Mouse (Mus musculus) kidney, postnatal 10 days (tissue): Measurements from ENCODE around the gene Ifnlr1.
"Not testable (repeated sequence)": the region's sequence is repeated elsewhere in the genome, so short reads cannot be mapped to it uniquely, and the experiment has no call there.

Source experiments
- DNase-seq: peaks from one replicate; pipeline ENCODE4 v3.0.0; 2021; ENCODE audit warnings: mixed read lengths

The Ifnlr1 gene

DNA sequence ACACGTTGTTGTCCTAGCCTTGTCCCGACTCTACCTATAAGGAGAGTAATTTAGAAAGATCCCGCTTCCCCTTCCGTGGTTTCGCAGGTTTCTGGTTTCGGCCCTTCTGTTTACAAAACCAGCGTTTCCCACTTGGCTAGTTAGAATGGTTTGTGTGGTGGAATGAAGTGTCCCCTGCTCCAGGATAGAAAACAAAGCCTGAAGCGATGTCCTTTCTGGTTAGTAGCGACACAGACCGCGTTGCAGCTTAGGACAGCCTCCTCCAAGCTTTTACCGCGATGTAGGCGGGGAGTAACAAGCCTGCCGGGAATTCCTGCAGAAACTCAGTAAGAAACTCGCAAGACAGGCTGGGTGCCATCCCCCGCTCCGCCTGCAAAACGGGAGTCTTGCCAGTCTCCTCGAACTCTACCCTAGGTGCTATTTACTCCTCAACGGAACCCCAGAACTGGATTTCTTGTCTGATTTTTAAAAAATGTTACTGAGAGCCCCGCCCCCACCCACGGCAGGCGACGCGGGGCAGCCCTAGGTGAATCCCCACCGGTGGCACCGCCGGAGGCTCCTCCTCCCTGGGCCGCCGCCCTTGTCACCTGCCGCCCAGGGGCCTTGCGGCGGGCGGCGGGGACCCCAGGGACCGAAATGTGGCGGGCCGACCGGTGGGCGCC, at the start of gene Ifnlr1:
Gene Ifnlr1, plus strand, starts transcription at position 382 of the 662 bp plus-strand sequence.
- peak; percentile 70 for DNase-seq

DNA sequence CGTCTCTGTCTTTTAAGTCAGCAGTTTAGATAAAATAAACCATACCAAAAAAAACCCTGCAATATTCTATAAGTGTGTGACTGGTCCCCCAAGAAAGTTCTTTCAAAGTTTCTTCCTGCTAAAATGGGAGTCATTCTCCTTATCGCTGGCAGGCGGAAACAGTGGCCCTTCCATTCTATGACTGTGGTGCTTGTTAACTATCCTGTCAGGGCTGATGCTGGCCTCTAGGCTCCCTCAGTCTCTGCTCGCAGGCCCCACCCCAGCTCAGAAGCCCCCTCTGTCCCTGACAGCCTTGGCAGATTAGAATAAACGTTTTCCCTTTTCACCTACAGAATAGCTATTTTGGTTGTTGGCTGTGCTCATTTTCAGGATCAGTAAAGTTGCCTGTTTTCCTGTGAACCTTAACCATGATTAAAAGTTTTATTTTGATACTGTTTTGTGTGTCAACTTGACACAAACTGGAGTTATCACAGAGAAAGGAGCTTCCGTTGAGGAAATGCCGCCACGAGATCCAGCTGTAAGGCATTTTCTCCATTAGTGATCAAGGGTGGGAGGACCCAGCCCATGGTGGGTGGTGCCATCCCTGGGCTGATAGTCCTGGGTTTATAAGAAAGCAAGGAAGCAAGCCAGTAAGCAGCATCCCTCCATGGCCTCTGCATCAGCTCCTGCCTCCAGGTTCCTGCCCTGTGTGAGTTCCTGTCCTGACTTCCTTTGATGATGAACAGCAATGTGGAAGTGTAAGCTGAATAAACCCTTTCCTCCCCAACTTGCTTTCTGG, 44.6 kb upstream of the Ifnlr1 start:
- not testable (repeated sequence) for DNase-seq

DNA sequence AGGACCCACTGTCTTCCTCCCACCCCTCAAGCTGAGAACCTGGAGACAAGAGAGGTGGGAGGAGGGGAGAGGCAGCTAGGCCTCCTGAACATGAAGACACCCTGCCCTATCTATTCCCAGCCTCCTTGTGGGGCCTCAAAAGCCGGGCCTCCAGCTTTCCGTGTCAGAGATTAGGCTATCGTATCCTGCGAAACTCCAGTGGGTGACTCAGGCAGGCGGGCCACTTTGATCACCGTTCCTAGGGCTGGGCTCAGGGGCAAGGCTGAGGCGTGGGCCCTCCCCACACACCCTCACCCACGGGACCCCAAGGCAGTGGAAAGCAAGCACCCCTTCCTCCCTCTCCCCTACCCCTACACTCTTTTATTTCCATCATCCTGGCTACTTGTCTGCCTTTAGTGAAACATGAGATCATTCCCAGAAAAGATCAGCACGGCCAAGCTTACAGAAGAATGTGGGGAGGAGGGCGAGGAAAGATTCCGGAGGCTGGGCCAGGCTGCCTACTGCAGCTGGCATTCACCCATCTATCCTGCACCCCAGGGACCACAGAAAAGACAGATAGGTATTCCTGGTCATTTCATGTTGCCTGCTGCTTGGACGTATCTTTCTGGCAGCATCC, 41.0 kb upstream of the Ifnlr1 start:
- DNase-seq, result no peak

DNA sequence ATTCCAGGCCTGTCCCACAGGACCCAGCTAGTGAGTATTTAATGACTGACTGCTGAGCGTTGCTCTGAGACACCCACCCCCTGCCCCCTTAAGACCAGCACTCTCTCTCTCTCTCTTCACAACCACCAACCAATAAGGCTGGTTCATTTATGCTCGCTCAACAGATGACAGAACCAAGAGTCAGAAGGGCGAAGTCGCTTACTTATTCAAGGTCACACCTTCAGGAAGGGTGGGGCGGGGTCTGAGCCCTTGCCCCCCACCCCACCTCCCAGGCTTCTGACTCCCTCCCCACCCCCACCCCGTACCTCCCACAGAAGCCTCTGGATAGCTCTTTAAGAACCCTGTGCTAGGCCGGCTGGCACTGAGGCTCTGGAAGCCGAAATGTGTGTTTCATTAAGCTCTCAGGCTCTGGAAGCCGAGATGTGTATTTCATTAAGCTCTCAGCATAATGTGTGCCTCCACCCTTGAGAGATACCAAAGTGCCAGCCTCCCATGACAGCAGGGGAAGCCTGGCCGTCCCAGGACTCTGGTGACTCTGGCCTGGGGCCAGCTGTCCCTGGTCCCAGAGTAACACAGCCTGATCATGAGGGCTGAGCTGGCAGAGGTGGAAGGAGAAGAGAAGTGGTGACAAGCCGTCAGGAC, 33.0 kb upstream of the Ifnlr1 start:
- peak; percentile 58 for DNase-seq

DNA sequence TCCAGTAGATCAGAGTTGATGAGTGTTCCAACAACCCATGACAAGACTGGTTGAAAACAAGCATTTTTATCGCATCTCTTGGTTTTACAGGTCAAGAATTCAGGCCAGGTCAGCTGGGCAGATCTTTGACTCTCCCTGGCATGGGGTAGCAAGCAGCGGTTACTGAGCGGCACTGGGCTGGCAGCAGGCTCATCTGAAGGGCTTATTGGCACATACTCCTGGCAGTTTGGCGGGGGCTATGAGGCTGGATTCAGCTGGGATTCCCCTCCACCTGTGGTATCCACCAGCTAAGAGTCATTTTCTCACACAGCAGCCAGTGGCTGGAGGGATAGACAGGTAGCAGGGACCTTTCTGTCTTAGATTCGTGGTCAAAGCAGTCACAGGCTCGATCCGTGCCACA, 32.1 kb upstream of the Ifnlr1 start:
- DNase-seq, result no peak

DNA sequence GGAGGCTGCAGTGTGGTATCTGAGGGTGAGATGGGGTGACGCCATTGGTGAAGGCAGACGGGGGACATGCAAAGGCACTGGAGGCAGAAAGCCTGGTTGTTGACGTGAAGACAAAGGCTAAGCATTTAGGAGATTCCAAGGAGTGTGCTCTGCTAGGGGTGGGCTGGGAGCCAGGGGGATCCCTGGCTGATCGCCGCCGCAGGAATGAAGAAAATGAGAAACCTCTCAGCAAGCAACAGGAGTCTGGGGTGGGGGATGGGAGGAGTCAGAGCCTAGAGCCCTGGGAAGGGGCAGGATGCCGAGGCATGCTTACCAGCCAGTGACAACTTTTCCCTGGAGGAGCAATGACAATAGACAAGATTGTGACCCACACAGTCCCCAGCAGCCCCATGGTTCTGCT, 30.6 kb upstream of the Ifnlr1 start:
- DNase-seq, result peak; percentile 63

DNA sequence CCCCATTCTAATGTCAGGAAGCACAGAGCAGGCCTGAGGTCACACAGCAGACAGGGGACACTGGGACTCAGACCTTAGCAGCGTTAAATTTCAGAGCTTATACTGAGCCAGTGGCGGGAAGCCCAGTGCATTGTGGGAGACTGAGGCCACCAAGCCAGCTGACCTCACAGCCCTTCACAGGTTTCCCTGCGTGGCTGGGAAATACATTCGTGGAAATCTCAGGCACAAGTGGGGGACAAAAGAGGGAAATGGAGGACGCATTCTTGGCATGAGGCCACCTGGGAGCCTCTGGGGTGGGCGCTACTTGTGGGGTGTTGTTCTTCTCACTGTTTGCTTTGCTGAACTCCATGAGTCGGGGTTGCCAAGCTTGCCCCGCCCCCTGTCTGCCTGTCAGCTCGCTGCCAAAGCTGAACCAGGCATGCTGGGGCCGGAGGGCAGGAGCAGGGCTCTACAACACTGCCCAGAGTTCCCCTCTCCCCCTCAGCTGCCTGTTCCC, 29.9 kb upstream of the Ifnlr1 start:
- DNase-seq, result peak; percentile 56

DNA sequence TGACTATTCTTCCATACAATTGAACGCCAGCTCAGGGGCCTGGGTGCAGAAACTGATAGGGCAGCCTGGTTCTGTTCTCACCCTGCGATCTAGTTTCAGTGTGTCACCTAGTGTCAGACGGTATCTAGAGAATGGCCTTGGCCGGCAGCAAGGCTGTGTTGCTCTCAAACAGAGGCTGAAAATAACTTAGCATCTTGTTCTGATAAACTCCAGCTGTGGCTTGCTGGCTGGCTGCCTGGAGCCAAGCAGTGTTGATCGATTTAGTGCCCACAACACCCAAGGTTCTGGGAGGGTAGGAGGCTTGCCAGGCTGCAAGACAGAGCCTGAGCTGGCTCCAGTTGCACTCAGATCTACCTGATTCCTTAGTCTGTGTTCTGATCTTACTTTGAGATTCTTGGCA, 27.6 kb upstream of the Ifnlr1 start:
- peak; percentile 46 for DNase-seq

DNA sequence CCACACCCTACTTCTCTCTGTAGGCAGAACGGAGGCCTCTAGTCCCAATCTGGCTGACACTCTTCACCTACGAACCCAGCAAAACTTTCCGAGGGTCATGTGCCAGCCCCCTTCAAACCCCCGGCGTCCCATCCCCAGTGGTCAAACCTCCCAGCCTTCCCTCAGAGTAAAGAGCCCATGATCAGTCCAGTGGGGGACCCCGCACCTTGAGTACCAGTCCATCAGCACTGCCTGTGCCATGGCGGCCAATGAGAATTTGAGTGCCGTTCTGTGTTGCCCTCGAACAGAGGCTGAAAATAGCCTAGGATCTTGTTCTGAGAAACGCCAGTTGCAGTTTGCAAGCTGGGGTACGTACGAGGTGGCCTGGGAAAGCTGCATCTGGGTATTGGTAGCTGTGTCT, 27.2 kb upstream of the Ifnlr1 start:
- DNase-seq, result no peak

DNA sequence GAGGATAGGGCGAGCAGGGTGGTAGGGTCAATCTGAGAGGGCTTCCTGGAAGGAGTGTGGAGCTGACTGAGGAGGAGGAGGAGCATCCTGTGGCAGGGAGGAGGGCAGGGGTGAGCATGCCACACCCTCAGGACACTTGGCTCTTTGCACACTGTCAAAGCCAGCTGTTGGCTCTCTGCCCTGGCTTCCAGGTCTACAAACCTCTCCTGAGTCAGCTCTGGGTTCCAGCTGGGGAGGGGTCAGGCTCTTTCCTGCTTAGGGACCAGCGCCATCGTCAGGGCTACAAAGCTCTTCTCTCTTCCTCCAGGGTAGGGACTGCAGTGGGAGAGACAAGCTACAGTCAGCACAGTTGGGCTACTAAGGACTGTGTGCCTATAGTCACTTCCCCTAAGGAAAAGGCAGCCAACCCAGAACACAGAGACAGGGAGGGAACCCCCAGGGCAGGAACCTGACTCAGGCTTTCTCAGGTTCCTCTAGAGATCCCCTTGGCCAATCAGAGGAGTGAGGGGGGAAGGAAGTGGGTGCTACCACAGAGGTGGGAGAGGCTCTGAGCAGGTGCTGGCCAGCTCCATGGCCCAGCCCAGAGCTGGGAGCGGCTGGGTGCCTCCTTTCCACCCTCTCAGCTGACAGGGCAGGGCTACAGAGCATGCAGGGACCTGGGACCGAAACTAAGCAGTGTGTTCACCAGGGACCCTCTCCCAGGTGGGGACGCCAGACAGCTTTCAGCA, 24.8 kb upstream of the Ifnlr1 start:
- DNase-seq, result peak; percentile 56

DNA sequence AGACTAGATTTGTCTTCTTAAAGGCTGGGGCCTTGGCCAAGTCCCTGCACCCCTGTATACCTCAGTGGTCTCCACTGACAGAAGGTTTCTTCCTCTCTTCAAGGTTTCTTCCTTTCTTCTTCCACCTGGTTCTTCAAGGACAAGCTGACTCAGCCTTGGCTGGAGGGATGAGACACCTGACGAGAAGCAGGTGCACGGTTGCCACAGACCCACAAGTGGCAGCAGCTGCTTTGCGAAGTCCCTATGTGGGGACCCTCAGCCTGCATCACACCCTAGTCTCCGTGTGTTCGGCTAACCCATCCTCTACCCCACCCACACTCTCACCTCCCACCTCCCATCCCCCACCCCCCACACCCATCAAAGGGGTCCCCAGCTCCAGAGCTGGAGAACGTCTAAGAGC, 24.1 kb upstream of the Ifnlr1 start:
- no peak for DNase-seq

DNA sequence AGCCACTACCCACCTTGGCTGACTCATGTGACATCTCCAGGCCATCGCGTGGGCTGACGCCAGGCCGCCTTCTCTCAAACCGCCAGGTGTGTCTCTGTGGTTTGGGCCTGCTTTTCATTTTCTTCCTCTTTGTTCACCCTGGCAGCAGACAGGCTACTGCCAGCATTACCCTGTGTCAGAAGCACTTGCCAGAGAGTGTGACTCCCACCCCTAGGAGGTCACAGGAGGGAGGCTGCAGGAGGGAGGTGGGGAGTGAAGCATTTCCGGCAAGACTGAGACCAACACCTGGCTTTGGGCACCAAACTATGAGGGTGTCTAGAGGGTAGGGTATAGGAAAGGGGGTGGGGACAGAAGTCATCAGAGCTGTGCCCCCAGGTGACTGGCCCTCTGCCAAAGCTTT, 21.4 kb upstream of the Ifnlr1 start:
- DNase-seq, result no peak

DNA sequence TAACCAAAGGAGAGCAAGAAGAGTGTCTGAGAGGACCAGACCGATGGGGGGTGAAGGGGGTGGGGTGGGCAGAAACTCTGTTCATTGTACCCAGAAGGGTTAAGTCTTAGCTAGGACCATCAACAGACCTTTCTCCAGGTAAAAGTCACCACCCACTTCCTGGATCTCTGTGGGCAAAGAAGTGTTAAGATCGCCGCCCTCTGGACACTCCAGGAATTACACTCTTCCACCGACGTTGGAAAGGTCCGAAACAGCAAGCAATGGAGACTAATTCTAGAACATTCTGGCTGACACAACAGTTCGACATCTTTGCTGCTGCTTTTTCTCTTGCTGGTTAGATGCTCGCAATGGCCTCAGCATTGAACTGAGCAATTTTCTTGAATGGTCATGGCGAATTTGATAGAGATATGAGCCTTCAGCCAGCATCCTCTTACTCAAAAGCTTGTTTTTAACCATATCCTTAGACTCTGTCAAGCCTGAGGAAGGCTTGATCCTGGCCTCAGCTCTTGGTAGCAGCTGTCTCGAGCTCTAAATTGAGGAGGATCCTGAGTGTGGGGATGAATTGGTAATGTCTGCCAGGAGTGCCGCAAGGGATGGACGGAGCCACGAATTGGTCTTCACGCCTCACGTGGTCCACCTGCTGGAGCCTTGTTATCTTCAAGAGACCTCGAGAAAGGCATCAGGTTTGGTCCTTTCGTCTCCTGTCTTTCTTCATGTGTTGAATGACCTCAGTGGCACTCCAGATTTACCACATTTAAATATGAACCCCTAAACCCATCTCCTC, 19.7 kb upstream of the Ifnlr1 start:
- peak; percentile 66 for DNase-seq

DNA sequence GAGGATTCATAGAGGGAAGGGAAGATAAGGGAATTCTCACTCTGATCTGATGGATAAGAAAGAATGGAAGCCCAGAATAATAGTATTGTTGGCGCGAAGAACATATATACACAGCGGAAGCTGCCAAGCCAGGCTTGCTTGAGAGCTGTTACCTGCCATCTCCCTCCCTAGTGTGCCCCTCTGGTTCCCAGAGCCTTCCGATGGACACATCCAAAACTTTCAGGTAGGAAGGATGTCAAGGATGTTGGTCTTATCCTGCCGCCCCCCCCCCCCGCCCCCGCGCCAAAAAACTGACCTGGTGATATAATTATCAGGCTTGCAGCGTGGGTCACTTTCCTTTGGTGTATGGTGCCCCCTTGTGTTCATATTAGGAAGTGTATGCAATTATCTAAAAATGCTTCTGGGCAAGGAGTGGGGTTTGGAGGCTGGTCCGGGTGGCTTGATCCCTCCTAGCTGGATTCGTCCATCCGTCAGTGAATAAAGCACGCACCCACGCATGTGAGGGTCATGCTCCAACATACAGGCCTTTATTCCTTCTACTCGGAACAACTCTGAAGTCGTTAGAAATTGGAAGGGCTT, 18.7 kb upstream of the Ifnlr1 start:
- DNase-seq, result peak; percentile 28

DNA sequence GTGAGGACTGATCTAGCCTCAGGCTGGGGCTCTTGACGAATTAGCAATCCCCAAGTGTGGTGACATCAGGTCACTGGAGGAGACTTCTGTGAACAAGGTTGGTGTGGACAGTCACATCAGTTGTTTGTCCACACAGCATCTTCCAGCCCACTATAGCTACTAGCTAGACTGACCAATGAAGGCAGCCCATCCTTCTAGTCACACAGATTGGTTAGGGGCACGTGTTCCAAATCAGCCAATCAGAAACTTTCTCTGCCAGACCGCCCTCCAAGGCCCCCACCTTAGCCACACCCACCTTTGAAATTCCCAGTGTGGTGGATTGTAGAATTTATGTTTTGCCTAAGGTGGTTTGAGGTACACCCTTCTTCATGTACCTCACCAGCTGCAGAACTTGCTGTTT, 12.6 kb upstream of the Ifnlr1 start:
- no peak for DNase-seq

DNA sequence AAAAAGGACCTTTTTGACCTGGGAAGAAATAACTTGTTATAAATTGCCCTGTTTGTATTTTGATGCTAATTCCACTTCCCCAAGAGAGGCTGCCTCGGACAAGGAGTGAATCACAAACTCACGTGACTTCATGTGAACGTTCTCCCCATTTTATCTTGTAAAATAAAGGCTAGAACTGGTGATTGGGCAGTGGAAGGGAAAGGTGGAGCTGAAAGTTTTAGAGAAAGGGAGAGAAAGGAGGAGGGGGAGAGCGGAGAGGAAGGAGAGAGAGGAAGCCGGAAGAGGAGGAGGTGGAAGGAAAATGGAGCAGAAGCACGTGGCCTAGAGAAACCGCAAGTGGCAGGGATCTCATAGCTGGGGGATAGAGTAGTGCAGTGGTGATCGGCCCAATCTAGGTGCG, 11.1 kb upstream of the Ifnlr1 start:
- DNase-seq, result no peak

DNA sequence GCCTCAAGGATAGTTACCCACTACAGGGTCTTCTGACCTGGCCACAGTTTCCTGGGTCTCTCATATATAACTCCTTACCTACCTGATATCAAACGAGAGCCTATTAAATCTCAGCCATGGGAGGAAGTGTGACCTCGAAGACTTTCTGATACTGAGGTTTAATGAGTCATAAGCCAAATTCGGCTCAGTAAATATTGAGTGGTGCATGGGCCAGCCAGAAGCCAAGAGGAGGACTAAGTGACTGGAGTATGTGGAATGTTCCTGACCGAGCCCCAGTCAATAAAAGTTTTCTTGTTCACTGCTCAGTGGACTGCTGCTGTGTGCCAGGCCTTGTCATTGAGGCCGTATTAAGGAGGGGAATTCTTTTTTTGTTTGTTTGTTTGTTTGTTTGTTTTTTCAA, 9.6 kb upstream of the Ifnlr1 start:
- no peak for DNase-seq

DNA sequence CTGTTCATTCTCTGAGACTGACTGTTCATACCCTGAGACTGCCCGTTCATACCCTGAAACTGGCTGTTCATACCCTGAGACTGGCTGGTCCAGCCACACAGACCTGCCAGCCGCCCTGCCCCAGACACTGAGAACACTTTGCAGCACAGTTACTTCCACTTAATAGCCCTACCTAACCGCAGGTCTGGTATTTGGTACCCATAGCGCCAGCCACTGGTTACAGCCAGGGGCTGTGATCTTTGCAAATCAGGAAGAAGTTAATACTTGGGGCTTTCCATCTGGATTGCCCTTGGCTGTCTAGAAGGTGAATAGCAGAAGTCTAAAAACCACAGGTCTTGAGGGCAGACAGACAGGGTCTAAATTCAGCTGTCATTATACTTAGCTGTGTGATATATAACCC, 6.8 kb upstream of the Ifnlr1 start:
- DNase-seq, result no peak

DNA sequence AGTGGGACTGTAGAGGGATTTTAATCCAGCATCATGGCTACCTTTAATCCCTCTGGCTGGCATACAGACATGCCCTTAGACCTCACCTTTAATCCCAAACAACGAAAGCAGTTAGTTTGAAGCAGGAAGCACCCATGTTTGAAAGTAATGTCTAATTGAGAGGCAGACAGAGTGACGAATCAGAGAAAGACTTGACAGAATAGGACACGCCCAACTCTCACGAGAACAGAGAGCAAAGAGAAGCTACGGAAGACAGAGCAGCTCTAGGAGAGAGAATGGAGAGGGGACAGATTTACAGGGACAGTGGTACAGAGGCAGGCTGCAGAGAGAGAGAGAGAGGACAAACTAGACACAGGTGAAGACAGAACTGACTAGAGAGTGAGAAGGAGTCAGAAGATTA, 4.3 kb upstream of the Ifnlr1 start:
- no peak for DNase-seq

DNA sequence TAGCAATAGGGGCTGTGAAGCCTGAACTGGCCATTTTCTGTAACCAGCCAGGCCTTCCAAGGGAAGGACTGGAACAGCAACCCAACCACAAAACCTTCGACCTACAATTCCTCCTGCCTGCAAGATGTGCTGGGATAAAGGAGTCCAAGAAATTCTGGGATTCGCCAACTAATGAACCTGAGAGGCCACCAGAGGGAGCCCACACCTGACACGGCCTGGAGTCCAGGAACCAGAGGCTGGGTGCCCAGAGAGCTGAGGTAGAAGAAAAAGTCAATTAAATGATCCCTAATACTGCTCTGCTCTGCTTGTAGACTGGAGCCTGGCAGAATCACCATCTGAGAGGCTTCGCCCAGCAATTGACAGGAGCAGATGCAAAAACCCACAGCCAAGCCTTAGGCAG, 2.5 kb upstream of the Ifnlr1 start:
- peak; percentile 76 for DNase-seq

DNA sequence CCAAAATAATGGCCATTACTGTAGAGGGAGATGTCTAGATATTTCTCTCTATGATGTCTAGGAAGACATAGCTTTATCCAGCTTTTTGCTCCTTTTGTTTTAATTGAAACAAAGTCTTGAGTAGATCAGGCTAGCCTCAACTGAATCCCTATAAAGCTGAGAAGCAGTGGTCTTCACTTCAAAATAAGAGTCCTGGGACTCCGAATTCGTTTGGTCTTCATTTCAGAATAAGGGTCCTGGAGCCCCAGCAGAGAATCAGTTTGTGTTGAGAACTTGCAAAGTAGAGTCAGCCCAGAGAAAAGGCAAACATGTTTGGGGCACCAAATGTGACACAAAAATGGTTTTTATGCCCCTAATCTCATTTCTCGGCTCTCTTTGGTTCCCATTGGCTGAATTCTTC, 1.4 kb upstream of the Ifnlr1 start:
- DNase-seq, result no peak

DNA sequence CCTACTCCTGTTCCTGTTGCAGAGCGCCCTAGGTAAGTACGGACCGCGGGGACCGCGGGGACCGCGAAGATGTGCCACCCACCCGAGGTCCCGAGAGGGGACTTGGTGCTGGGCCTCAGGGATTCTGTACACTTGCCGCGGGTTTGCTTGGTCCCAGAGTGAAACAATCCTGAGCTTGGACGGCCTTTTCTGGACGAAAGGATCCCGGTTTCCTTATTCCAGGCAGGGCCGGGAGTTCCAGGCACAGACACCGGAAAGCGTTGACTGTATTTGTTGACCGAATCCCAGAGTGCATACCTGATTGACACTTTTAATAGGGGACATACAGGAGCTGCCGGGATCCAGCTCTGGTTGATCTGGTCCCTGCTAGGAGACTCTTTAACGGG, 474 bp downstream of the Ifnlr1 start:
- DNase-seq, result no peak
